Mouse (Mus musculus): Measurements from ENCODE around the gene Phf5a. TPM values are rescaled to one million over a fixed set of nuclear protein-coding genes. Genes with fewer than 3 reads are reported as not detected.

Gene Phf5a
- polyA plus RNA-seq, 1 experiment from 2014 or later = 111 TPM

Other genes starting within 250 kb of the Phf5a start
- gene L3mbtl2, start 208.0 kb downstream of the Phf5a start, polyA plus RNA-seq (2015; fragmentation: Nextera tagmentation; extraction: Ambion mirVana) = 28.0 and 28.8 TPM in 2 replicates
- gene Chadl, start 174.6 kb downstream of the Phf5a start, polyA plus RNA-seq (2015; fragmentation: Nextera tagmentation; extraction: Ambion mirVana) = 31.7 and 34.9 TPM in 2 replicates
- 41.7 and 41.9 TPM in 2 replicates for gene Zc3h7b, start 126.9 kb downstream of the Phf5a start, polyA plus RNA-seq (2015; fragmentation: Nextera tagmentation; extraction: Ambion mirVana)
- gene Rangap1, start 126.4 kb downstream of the Phf5a start, polyA plus RNA-seq (2015; fragmentation: Nextera tagmentation; extraction: Ambion mirVana) = 127 and 128 TPM in 2 replicates
- gene Tef, start 69.5 kb downstream of the Phf5a start, polyA plus RNA-seq (2015; fragmentation: Nextera tagmentation; extraction: Ambion mirVana) = 20.5 and 21.0 TPM in 2 replicates
- gene Tob2, start 13.1 kb downstream of the Phf5a start, polyA plus RNA-seq (2015; fragmentation: Nextera tagmentation; extraction: Ambion mirVana) = 14.7 and 16.1 TPM in 2 replicates
- gene Aco2, start 398 bp upstream of the Phf5a start, polyA plus RNA-seq (2015; fragmentation: Nextera tagmentation; extraction: Ambion mirVana) = 295 and 298 TPM in 2 replicates
- gene Polr3h, start 54.3 kb upstream of the Phf5a start, polyA plus RNA-seq (2015; fragmentation: Nextera tagmentation; extraction: Ambion mirVana) = 93.2 and 107 TPM in 2 replicates
- 194 and 220 TPM in 2 replicates for gene Csdc2, start 64.8 kb upstream of the Phf5a start, polyA plus RNA-seq (2015; fragmentation: Nextera tagmentation; extraction: Ambion mirVana)
- gene Pmm1, start 89.0 kb upstream of the Phf5a start, polyA plus RNA-seq (2015; fragmentation: Nextera tagmentation; extraction: Ambion mirVana) = 99.8 and 111 TPM in 2 replicates
- gene 1700029P11Rik, start 108.6 kb upstream of the Phf5a start, polyA plus RNA-seq (2015; fragmentation: Nextera tagmentation; extraction: Ambion mirVana) = not detected in 2 replicates
- 41.6 and 74.7 TPM in 2 replicates for gene Xrcc6, start 115.9 kb upstream of the Phf5a start, polyA plus RNA-seq (2015; fragmentation: Nextera tagmentation; extraction: Ambion mirVana)
- gene Desi1, start 162.0 kb upstream of the Phf5a start, polyA plus RNA-seq (2015; fragmentation: Nextera tagmentation; extraction: Ambion mirVana) = 54.1 and 64.0 TPM in 2 replicates
- 230 and 272 TPM in 2 replicates for gene Snu13, start 175.7 kb upstream of the Phf5a start, polyA plus RNA-seq (2015; fragmentation: Nextera tagmentation; extraction: Ambion mirVana)
- not detected in 2 replicates for gene 4930407I10Rik, start 187.2 kb upstream of the Phf5a start, polyA plus RNA-seq (2015; fragmentation: Nextera tagmentation; extraction: Ambion mirVana)
- gene Mei1, start 198.1 kb upstream of the Phf5a start, polyA plus RNA-seq (2015; fragmentation: Nextera tagmentation; extraction: Ambion mirVana) = 0.05 TPM in 1 of 2 replicates, not detected in the other